Mouse (Mus musculus) neural tube, embryonic 10.5 days (tissue): ENCODE results near the gene Sfi1.
"Not testable (repeated sequence)": the region's sequence is repeated elsewhere in the genome, so short reads cannot be mapped to it uniquely, and the experiment has no call there.

Experiments used
- DNase-seq: peaks from one replicate; pipeline ENCODE4 v3.0.0-alpha.2; 2017; ENCODE audit warnings: low spot score; ENCODE audit errors: extremely low spot score

Gene Sfi1

DNA sequence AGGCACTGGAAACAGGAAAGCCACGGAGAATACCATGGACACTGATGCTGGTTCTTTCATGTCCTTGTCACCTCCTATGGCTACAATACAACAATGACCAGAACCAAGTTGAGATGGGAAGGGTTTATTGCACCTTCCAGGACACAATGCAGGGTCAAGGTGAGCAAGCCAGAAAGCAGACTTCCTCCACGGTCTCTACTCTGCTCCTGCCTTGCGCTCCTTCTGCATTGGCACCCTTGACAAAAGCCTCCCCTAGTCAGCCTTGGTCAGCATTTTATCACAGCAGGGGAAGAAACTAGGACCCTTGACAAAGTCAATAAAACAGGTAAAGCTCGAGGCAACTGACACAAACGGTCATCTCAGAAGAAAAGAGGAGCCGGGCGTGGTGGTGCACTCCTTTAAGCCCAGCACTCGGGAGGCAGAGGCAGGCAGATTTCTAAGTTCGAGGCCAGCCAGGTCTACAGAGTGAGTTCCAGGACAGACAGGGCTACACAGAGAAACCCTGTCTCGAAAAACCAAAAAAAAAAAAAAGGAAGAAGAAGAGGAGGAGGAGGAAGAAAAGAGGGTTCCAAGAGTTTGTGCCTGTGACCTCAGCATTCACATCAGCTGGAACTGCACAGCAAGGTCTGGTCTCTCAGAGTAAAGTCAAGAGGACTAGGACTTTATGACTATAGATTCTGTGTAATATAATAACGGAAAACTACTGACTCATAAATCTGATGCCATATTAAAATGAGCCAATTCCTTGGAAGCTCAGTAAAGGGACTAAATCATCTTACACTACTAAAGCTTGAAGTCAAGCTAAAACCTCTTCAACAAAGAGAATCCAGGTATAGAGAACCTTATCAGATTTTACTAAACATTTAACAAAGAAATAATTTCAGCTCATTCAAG, 19.6 kb downstream of the Sfi1 start:
- not testable (repeated sequence) for DNase-seq

DNA sequence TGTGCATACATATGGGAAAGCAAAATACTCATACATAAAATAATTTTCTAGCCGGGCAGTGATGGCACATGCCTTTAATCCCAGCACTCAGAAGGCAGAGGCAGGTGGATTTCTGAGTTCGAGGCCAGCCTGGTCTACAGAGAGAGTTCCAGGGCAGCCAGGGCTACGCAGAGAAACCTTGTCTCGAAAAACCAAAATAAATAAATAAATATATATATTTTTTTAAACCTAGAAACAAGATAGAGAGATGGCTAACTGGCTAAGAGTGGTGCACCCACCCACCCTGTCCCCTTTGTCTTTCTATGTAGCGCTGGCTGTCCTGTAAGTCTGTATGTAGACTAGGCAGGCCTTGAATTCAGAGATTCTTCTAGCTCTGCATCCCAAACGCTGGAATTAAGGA, 20.7 kb downstream of the Sfi1 start:
- not testable (repeated sequence) for DNase-seq

DNA sequence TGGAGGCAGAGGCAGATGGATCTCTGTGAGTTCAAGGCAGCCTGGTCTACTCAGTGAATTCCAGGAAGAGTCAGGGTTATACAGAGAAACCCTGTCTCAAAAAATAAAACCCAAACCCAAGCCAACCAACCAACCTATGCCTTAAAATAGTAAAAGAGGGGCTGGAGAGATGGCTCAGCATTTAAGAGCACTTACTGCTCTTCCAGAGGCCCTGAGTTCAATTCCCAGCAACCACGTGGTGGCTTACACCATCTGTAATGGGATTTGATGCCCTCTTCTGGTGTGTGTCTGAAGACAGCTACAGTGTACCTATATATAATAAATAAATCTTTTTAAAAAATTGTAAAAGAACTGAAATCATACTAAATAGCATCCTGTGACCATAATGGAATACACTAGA, 21.3 kb downstream of the Sfi1 start:
- DNase-seq: not testable (repeated sequence)

DNA sequence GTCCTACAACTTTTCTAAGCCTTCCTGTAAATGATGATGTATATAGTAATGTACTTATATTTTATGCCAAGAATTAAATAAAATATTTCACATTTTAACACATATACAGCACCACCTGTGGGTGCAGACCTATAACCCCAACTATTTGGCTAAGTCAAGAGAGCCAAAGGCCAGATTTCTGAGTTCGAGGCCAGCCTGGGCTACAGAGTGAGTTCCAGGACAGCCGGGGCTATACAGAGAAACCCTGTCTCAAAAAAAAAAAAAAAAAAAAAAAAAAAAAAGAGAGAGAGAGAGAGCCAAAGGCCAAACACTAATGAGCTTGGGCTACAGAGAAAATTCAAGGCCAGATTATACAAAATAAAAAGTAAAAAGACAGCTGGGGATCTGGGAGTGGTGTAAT, 24.2 kb downstream of the Sfi1 start:
- not testable (repeated sequence) for DNase-seq

DNA sequence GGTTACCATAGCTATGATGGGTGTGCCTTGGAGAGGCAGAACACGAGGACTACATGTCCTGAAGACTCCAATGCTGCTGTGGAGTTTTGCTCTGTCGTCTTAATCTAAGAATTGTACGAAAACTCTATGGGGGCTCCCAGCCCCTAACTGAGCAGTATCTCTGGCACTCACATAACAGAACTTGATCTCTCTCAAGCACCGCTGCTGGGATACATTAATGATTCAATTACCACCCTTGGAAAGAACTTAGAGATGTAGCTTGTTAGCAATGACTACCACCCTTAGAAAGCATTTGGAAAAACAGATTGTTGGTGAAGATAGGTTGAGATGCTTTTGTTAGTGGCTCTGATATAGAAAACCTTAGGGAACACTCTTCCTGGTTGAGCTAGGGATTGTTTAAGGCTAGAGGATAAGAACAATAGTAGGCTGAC, 25.7 kb downstream of the Sfi1 start:
- DNase-seq: not testable (repeated sequence)

DNA sequence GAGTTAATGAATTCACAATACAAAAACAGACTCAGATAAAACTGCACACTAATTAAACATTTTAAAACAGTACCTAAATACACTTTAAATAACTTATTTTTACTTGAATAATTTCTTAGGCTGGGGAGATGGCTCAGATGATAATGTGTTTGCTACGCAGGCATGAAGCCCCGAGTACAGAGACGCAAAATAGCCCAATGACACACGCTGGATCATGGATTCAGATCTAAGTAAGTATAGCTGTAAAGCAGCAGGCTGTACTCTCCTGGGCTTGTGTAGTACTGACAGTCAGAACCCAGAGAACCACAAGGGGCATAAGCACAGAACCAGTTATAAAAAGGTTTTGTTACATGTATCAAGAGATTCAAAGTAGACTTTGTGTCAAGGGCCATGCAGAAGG, 26.1 kb downstream of the Sfi1 start:
- not testable (repeated sequence) for DNase-seq

DNA sequence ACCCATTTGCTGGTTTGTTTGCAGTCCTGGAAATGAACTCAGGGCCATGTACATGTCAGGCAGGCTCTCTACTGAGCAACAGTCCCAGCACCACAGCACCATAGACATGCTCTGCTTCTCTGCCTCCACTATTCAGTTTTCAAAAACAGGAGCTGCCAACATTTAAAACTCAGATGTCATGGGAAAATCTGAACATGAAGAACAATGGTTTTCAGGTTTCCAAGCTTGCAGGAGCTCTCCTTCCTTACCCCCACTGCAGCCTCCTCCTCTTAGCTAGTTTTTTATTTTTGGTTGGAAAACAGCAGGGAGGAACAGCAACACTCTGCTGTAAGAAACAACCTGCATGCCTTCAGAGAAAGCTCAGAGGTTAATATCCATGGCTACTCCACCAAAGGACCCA, 26.9 kb downstream of the Sfi1 start:
- not testable (repeated sequence) for DNase-seq

DNA sequence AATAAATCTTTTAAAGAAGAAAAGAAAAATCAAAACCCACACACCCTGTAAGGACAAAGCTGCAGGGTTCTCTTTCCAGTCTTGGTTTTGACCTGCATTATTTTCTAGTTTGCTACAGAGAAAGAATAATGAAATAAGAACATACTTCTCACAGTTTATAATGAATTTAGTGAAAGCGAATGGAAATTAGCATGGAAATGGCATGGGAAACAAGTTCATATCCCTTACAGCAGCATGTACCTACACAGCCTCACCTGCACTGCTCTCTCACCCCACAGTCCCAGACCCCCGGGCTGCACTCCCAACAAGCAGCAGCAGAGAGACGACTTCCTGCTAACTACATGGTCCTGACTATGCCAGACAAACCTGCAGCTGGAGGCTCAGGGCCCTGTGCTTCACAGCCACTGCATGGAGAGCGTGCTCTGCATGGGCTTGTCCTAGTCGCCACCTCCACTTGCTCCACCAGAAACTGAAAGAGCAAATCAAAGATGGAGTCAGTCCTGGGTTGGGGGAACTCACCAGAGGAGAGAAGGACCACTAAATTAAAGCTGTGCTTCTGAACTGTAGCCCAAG, 28.0 kb downstream of the Sfi1 start:
- not testable (repeated sequence) for DNase-seq

DNA sequence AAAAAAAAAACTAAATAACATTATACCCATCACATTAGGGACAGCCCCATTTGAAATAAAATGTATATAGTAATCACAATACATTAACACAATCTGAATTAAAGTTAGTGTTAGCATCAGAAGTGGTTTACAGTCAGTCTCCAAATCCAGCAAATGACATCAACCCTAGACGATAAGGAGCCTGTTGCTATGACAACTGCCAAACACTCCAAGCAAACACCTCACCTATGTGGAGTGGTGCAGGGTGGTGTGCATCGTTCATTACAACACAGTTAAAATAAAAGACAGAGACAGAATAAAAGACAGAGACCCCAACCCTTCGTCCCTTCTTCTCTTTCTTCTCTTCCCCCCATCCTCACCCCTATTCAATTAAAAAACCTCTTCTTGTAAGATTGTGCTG, 29.6 kb downstream of the Sfi1 start:
- DNase-seq: not testable (repeated sequence)

DNA sequence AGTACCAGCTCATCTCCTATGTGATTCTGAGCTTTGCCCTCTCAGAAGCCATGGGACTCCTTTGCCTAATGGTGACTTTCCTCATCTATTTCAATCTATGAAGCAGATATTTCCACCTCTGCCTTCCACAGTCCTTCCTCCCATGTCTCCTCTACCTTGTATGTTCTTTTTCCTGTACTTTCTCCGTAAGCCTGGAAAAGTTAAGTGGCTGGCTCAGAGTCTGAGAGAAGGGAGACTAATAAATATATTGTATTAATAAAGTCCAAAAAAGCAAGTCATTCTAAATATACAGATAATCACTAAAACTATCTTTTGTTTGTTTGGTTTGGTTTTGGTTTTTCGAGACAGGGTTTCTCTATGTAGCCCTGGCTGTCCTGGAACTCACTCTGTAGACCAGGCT, 30.1 kb downstream of the Sfi1 start:
- not testable (repeated sequence) for DNase-seq

DNA sequence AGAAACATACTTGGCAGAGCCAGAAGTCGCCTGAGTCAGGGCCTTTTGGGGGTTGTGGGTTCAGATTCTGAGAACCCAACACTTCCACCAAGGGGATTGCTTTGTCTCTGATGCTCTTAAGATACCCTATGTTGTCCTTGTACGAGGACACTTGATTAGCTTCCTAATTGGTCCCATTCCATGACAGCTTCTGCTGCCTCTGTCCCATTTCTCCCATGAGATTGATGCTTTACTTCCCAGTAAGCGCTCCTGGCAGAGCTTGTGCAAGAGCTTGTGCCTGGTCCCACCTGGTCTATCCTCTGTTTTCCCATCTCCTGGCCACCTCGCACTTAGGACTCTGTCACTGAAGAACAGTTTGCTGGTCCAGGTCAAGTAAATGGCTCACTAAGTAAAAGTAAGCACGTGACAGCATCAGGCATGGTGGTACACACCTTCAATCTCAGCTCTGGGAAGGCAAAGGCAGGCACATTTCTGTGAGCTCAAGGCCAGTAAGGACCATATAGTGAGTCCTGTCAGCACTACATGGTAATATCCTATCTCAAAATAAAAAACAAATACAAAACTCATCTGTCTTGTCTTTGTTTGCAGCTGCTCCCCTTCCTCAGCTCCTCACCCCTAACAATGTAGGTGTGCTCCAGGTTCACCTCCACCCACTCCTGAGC, 30.9 kb downstream of the Sfi1 start:
- DNase-seq: not testable (repeated sequence)

DNA sequence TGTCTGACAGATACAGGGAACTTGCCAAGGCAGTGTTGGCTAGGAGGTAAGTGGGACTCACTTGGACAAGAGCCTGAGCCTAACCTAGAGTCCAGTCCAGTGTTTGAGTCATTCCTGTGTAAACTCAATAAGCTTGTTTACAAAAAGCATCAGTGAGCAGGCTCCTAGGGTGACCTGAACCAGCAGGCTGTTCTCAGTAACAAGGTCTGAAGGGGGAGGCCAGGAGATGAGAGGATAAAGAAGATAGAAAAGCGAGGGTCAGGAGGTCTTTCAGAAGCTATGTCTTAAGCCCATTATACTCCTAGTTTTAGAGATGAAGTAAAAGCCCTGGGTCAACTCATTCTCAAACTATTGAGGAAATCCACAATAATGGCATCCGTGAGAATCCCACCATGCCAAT, 31.9 kb downstream of the Sfi1 start:
- DNase-seq: not testable (repeated sequence)

DNA sequence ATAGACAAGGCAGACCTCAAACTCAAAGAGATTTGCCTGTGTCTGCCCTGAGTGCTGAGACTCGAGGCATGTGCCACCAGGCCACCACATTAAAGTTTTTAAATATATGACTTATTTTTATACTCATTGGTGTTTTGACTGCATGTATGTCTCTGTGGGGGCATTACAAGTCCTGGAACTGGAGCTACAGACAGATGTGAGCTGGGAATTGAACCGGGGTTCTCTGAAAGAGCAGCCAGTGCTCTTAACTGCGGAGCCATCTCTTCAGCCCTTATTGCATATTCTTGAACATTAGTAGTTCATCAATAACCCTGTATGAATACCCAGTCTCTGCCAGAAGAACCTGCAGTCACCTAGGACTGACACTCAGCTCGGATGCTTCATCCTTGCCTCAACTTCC, 34.5 kb downstream of the Sfi1 start:
- not testable (repeated sequence) for DNase-seq

DNA sequence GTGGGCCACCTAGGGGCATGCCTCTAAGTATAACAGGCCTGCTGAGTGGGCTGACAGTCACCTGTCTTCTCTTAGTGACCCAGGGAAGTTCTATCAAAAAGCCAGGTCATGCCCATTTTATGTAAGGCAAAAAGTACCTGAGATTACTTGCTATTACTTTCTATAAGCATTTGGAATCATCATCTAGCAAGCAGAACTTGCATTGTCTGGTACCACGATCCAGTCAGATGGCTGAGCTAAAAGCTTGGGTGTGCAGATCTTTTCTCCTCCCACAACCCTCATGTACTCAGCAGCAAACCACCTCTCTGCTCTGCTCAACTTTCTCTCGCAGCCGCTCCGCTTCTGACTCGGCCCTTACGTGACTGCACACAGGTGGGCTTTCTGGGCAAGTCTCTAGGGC, 35.3 kb downstream of the Sfi1 start:
- DNase-seq: not testable (repeated sequence)

DNA sequence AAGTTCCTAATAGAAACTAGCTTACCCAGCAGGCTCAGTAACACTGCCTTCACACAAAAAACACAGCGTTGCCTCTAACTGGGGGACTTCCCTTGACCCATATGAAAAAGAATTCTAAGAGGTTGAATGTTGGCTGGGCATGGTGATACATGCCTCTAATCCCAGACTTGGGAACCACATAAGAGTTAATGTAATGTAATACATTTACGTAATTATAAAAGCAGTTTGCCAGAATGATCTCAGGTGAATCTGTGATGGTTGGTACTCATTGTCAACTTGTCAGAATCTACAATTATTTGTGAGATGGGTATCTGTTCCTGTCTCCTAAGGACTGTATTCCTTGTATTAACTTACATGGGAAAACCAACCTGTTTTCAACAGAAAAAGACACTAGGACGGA, 36.3 kb downstream of the Sfi1 start:
- DNase-seq: not testable (repeated sequence)

DNA sequence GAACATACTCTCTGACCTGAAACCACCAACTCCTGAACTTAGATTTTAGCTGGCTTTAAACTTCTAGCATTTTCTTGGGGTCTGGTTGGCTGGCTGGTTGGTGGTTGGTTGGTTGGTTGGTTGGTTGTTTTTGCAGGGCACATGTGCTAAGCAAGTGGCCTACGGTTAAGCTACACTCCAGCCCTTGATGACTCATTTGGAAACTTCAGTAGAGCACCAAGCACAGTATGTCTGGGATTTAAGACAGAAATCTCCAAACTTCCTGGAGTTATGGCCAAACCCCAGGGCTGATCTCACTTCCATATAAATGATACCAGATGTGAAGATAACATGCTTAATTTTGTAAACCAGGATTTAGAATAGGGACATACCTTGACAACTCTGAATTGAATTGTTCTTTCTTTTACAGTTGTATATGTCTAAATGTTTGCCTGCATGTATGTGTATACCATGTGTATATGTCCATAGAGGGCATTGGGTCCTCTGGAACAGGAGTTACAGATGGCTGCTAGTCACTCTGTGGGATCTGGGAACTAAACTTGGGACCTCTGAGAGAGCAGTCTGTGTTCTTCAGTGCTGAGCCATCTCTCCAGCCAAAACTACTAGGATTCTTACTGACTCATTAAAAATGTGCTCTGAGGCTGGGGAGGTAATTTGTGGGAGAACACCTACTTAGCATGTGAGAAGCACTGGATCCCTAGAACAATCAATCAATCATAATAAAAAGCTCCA, 39.4 kb downstream of the Sfi1 start:
- DNase-seq: peak; percentile 25

DNA sequence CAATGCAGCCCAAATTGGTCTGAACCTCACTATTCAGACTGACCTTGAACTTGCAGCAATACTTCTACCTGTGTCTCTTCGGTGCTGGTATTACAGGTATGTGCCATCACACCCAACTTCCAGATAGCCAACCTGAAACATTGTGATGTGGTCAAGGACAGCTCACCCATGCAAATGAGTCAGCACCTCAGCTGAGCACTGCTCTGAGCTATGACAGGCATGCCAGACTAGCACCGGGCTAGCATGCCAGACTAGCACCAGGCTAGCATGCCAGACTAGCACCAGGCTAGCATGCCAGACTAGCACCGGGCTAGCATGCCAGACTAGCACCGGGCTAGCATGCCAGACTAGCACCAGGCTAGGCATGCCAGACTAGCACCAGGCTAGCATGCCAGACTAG, 41.9 kb downstream of the Sfi1 start:
- not testable (repeated sequence) for DNase-seq

DNA sequence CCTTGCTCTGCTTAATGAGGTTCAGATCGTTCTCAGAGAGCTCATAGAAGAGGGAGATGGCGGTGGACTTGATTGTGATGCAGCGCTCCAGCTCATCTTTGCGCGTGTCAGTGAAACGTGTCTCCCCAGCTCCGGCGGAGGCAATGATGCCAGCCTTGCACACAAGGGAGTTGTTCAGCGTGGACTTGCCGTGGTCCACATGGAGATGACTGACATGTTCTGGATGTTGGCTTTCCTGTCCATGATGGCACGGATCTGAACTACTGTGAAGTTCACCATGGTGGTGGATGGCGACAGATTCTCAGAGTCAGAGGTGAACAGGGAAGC, 42.6 kb downstream of the Sfi1 start:
- not testable (repeated sequence) for DNase-seq

DNA sequence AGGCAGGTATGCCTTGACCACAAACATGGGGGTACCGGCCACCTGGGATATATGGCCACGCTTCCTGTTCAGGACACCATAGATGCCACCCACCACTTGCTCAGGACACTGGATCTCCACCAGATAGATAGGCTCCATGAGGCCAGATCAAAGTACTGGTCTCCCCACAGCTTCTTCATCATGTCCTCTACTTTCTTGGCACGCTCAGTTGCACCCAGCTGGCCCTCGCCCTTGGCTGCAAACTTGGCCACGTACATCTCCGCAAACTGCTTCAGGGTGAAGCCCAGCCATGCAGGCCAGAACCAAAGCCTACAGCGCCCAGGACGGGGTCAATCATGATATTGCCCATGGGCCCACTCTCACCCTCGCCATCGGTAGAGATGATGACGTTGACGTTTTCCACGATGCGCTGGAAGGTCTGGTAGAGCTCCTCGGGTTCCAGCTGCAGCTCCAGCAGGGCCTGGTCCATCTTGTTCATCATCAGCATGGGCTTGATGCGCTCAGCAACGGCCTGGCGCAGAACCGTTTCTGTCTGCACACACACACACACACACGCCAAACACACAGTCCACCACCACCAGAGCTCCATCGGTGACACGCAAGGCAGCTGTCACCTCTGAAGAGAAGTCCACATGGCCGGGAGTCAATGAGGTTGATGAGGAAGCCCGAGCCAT, 43.1 kb downstream of the Sfi1 start:
- DNase-seq: not testable (repeated sequence)

DNA sequence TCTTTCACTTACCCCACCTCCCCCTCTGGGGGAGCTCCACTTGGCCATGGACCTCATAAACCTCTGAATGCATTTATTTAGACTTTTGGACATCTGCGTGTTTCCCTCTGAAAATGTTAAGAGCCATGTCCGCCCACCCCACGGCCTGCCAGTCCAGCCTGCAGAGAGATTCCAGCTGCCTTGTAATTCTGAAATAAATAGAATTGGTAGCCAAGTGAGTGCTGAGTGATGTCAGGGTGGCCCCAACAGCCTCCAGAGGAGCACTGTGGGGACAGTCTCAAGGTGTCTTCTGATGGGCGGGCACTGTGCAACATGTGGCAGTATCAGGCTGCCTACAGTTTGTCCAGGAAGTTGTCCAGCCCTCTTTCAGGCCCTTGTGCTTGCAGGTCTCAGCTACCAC, 43.8 kb downstream of the Sfi1 start:
- DNase-seq: not testable (repeated sequence)

DNA sequence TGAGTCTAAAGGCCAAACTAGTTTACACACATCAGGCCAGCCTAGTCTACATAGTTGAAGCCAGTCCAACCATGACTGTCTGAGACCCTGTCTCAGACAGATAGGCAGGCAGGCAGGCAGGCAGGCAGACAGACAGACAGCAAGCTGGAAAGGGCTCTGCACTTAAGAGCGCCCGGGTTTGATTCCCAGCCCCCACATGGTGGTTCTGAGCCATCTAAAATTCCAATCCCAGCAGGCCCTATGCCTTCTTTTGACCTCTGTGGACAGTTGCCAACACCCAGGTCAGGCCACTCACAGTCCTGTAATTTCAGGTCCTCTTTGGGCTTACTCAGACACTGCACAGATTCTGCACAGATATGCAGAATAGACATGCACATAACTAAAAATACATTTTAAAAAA, 46.5 kb downstream of the Sfi1 start:
- not testable (repeated sequence) for DNase-seq
